Mouse (Mus musculus) thymus, postnatal 25 days (tissue): Measurements from ENCODE around the gene Gm45234.
"Not testable (repeated sequence)": the region's sequence is repeated elsewhere in the genome, so short reads cannot be mapped to it uniquely, and the experiment has no call there.

Experiments
- DNase-seq: peaks from one replicate; pipeline ENCODE4 v3.0.0; 2022

Gene Gm45234

DNA sequence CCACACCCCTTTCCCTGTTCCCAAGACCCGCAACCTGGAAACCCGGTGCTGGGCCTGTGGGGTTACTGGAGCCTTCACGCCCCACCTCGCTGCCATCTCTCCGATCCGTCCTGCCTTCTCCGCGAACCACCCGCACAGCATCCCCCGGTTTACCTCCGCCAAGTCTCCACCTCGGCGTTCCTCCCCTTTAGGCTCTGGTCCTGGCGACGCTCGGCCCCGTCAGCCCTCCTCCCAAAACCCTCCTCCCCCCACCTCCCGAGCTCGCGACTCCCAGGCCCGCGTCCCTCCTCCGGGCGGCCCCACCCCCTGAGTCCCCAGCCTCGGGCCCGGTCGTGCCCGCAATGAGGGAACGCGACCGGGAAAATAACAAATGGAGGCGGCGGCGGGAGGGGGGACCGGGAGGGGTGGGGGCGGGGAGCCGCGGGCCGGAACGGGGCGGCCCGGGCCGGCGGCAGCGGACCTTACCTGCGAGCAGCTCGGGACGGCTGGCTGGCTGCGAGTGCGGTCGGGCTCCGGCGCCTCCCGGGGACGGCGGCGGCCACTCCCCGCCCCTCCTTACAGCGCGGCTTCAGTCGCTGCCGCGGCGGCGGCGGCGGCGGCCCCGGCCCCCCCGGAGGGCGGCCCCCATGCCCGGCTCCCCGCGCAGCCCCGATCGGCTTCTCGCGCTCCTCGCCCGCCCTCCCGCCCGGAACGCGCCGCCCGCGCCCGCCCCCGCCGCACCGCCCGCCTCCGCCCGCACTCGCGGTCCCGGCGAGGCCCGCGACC is at the start of gene Gm45234, which contains the start of gene Atn1:
Gene Gm45234 (minus strand): TSS at position 191 of the 765 bp plus-strand sequence.
Gene Atn1 (minus strand): TSS at position 694 of the 765 bp plus-strand sequence.
- peak; percentile 38 for DNase-seq

GRCm38 (mm10) chr6:124804341-124804740 is 48.5 kb upstream of the Gm45234 start:
- no peak for DNase-seq

GRCm38 (mm10) chr6:124803691-124804090 is 47.9 kb upstream of the Gm45234 start:
- not testable (repeated sequence) for DNase-seq

DNA sequence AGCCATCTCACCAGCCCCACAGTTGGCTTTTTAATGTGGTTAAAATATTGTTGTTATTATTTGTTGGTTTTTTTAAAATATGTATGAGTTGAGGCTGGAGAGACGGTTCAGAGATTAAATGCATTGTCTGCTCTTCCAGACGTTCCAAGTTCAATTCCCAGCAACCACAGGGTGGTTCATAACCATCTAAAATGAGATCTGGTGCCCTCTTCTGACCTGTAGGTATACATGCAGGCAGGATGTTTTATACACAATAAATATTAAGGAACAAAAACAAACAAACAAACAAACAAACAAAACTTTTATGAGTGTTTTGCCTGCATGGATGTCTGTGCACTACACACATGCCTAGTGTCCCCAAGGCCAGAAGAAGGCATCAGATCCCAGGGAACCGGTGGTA is 47.2 kb upstream of the Gm45234 start:
- DNase-seq: no peak

GRCm38 (mm10) chr6:124802400-124802799 is 46.6 kb upstream of the Gm45234 start:
- DNase-seq: not testable (repeated sequence)

- no peak for DNase-seq
These were observed 40.4 kb upstream of the Gm45234 start for GRCm38 (mm10) chr6:124796200-124796599.

- DNase-seq: no peak
These were observed 40.0 kb upstream of the Gm45234 start for GRCm38 (mm10) chr6:124795781-124796180.

DNA sequence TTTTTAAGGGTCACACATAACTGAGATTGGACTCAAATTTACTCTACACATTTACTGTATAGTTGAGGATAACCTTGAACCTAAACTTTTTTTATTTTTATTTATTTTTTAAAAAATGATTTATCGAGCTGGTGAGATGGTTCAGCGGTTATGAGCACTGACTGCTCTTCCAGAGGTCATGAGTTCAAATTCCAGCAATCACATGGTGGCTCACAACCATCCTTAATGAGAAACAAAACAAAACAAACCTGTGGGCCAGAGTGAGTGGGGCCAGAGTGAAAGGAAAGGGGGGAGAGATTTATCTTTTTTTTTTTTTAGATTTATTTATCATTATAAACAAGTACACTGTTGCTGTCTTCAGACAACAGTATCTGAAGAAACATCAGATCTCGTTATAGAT is 36.1 kb upstream of the Gm45234 start:
- DNase-seq: no peak

DNA sequence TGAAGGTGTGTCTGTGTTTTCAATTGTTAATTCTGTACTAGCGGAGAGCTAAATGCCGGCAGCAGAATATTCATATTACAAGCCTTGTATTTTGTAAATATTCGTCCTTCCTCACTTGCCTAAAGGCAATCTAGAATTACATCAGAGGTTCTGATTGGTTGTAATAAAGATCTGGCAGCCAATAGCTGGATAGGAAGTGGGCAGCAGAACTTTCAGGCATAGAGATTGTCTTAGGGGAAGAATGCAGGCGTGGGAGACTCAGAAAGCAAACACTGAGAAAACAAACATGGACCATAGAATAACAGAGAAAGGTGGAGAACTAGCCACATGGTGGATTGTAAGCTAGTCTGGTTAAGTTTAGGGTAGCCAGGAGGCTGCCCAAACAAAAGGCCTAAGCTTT is 34.3 kb upstream of the Gm45234 start:
- DNase-seq: no peak

- no peak for DNase-seq
These were observed 33.7 kb upstream of the Gm45234 start for GRCm38 (mm10) chr6:124789519-124789918.

DNA sequence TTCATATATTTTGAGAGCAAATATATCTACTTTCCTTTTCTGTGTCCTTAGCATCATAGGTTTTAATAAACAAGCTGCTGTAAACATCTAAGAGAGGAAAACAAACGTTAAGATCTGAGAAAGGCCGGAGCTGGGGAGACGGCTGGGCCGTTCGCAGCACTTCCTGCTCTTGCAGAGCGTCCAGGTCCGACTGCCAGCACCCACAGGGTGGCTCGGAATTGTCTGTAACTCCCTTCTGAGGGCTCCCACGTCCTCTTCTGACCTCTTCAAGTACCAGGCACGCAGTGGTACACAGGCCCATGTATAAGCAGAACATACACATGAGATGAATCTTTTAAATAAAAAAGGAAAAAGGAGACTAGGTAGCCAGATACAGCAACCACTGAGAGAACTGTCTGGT is 31.9 kb upstream of the Gm45234 start:
- no peak for DNase-seq

DNA sequence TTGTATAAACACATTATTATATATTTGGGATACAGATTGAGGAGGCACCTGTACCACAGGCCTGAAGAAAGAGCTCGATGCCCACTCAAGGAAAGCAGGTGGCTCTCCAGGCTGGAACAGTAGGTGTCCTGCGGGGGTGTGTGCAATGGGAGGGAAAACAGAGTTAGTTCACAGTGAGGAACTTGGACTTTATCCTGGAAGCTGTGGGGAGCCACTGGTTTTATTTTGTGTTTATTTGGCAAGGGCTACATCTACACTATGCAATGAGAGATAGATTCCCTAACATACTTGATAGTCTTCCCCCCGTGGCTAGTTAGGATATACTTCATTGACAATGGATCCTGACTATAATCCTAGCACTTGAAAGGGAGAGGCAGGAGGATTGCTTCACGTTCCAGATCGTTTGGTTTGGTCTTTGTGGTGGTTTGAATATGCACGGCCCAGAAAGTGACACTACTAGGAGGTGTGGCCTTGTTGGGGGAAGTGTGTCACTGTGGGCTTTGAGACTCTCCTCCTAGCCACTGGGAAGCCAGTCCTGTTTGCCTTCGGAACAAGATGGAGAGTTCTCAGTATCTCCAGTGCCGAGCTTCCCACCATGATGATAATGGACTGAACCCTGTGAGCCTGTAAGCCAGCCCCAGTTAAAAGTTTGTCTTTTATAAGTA is 31.1 kb upstream of the Gm45234 start:
- no peak for DNase-seq

- peak; percentile 68 for DNase-seq
These were observed 26.6 kb upstream of the Gm45234 start for GRCm38 (mm10) chr6:124782436-124782835.

DNA sequence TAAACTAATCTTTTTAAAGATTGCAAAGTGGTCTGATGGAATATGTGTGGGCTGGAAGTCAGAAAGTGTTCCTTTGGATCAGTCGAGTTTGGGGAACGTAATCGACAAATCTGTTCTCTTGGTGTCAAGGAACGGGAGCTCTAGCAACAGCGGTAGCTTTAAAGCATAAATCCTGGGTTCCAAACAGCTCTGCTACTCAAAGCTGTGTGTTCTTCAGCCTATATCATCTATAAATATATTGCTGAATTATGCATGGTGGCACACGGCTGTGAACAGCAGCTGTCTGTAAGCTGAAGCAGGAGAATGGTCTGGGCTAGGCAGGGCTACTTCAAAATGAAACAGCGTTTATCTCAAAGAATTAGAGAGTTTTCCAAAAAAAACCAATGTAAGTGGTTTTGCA is 25.1 kb upstream of the Gm45234 start:
- DNase-seq: no peak

DNA sequence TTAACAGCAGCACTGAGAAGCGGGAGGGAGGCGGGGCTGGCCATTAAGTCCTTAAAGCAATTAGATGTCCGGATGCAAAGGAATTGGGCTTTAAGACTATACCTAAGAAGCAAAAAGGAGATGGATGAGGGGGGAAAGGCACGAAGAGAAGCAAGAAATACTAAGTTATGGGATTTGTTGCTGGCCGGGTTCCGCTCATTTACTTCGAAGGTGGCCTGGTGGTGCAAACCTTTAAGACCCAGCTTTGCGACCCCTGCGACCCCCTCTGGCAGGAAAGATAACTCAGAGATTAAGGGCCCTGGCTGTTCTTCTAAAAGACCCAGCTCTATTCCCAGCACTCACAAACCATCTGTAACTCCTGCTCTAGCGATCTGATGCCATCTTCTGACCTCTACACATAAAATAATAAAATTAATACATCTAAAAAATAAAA is 24.2 kb upstream of the Gm45234 start:
- DNase-seq: no peak

- DNase-seq: peak; percentile 79
These were observed 23.6 kb upstream of the Gm45234 start, which contains the start of gene Lrrc23 for GRCm38 (mm10) chr6:124779222-124779983. Lrrc23 (minus strand) TSS chr6:124779727.

- no peak for DNase-seq
These were observed 14.7 kb upstream of the Gm45234 start for GRCm38 (mm10) chr6:124770511-124770910.

DNA sequence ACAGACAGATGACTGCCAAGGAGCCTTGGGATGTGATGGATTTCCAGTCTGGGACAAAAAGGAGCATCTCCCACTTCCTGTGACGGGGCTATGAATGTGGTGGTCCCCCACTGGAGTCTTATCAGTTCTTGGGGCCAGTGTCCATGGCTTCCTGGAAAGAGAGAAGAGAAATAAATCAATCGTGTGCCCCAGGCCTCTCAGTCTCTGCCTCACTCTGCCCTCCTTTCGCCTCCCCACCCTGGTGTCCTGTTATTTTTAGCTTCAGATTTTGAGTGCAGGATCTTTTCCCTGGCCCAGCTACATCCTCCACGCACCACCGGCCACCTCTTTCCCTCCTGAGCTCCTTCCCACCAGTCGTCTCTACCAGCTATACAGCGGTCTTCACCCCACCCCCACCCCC is 14.2 kb upstream of the Gm45234 start:
- DNase-seq: no peak

DNA sequence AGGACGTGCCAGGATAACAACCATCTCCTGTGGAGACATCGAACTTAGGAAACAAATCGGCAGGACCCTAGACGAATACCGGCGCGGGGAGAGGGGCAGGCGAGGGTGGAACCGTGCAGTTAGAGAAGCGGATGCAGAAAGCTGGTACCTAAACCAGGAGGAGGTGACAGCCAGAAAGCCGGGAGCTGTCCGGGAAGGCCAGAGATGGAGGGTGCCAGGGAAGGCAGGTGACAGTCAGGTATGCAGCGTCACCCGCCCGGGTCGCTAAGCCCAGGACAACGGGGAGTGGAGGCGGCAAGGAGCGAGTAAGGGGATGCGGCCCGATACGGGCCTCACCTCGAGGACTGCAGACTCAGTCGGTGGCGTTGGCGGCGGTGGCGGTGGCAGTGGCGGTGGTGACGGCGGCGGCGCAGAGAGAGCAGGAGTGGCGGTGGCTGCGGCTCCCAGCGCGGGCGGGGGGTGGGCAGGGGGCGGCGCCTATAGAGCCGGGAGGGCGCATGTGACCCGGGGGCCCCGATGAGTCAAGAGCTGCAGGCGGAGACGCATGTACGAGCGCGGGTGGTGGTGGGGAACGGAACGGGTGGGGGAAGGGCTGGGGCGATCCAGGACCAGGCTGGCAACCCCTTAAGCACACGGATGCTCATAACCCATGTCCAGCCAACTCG is 13.4 kb upstream of the Gm45234 start, which contains the start of gene Eno2:
Gene Eno2 (minus strand): TSS at position 573 of the 665 bp plus-strand sequence.
- DNase-seq: peak; percentile 66

DNA sequence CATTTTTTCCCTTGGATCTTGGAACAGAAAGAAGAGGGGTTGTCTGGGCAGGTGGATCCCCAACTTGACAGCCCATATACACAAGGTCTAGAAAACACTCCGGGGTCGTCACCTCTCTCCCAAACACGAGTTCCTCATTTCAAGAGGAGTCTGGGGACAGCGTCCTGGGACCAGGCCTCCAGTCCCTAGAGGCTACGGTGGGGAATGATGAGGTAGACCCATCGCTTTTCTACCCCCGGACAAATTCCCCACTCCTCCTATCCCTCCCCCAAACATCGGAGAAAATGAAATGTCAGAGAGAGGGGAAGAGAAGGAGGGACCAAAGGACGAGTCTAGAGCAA is 12.9 kb upstream of the Gm45234 start:
- DNase-seq: no peak

DNA sequence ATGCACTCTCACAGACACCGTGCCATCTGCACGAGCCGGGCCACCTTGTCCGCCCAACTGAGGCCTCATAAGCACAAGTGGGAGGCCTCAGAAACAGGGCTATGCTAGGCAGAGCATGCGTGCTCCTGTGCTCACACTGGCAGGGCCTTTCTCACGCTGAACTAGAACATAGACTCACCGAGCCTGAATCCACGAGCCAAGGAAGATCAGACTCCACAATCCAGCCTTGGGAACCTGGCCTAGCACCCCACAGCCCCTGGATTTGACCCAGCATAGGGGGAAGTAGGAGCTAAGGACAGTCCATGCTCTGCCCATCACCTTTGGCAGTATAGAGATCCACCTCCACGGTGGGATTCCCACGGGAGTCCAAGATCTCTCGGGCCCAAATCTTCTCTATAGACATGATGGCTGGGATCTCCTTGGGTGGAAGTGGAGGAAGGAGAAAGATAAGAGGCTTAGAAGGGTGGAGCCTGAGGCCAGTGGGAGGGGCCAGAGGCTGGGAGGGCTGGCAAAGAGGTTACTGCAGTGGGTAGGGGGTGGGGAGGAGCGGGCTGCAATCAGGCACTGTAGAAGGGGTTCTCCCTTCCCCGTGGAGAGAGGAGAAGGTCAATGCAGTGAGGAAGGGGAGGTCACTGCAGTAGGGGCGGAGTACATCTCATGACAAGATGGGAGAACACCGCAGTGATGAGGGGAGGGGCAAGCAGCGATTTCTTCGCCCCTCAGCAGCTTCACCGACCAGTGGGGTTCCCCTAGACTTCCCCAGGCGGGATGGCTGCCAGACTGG is 12.3 kb upstream of the Gm45234 start:
- DNase-seq: no peak

- DNase-seq: no peak
These were observed 11.7 kb upstream of the Gm45234 start for GRCm38 (mm10) chr6:124767536-124767919.
